Mouse (Mus musculus) right cerebral cortex, postnatal 14 days (tissue): ENCODE data around the gene Tnrc6a.

Source experiments
- DNase-seq: peaks from one replicate; pipeline ENCODE4 v3.0.0; 2022

Tnrc6a gene

DNA sequence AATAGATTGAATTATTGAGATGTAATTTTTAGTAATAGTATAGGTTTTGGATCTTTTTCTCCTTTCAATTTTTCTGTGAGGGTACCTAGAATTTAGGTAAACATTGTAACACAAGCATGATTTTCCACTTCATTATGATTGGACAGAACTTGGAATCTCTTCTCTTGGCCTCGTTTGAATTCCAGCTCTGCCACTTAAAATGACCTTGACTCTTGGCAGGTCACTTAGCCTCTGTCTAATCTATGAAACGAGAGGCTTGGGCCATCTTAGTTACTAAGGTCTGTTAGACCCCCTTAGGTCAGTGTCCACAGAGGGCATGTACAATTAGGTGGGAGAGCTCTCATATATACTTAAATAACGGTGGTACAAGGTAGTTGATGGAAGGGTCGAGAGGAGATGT lies 2.4 kb downstream of the Tnrc6a start:
- DNase-seq: no peak

GRCm38 (mm10) chr7:123127301-123127700 lies 3.6 kb downstream of the Tnrc6a start:
- DNase-seq: no peak

GRCm38 (mm10) chr7:123127981-123128380 lies 4.3 kb downstream of the Tnrc6a start:
- no peak for DNase-seq

DNA sequence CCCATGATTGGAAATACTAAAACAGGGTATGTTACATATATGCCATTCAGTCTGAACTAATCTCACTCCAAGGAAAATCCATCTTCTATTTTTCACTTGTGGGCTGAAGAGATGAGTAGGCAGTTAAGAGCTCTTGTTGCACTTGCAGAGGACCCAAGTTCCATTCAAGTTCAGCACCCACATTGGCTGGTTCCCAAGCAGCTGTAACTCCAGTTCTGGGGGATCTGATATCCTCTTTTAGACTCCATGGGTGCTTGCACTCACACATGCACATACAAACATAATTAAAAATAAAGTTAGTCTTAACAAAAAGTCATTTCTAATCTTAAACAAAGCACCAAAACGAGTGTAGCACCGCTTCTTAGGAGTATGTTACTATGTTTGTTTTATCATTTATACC lies 5.4 kb downstream of the Tnrc6a start:
- DNase-seq: no peak

- no peak for DNase-seq
Measured at GRCm38 (mm10) chr7:123130198-123130597, 6.5 kb downstream of the Tnrc6a start.

GRCm38 (mm10) chr7:123132401-123132800 lies 8.7 kb downstream of the Tnrc6a start:
- no peak for DNase-seq

- no peak for DNase-seq
Measured at GRCm38 (mm10) chr7:123134876-123135275, 11.2 kb downstream of the Tnrc6a start.

- DNase-seq: no peak
Measured at GRCm38 (mm10) chr7:123135655-123136054, 12.0 kb downstream of the Tnrc6a start.

- DNase-seq: no peak
Measured at GRCm38 (mm10) chr7:123138001-123138400, 14.3 kb downstream of the Tnrc6a start.

- no peak for DNase-seq
Measured at GRCm38 (mm10) chr7:123146141-123146846, 22.6 kb downstream of the Tnrc6a start.

DNA sequence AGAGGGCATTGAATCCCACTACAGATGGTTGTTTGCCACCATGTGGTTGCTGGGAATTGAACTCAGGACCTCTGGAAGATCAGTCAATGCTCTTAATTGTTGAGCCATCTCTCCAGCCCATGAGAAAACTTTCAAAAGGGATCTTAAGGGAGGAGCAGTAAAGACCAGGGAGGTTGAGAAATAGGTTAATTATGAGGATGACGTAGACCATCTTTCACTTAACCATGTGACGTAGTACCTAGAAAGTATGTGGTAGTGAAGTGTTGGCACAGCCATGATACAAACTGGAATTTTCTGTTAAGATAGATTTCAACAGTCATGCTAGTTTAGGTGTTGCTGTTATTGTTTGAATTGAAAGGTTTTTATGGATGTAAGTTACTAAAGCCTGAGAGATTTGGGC lies 24.1 kb downstream of the Tnrc6a start:
- no peak for DNase-seq

- DNase-seq: no peak
Measured at GRCm38 (mm10) chr7:123148935-123149334, 25.2 kb downstream of the Tnrc6a start.

DNA sequence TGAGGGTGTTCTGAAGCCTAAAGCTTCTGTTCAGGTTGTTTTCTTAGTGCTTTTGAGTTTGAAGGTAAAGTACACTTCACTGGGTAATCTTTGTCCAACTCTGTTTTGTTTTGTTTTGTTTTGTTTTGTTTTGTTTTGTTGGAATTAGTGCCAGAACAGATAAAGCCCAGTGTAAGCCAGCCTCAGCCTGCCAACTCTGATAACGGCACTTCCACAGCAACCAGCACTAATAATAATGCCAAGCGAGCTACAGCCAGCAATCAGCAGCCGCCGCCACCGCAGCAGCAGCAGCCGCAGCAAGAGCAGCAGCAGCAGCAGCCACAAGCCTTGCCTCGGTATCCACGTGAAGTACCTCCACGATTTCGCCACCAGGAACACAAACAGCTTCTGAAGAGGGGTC lies 38.7 kb downstream of the Tnrc6a start:
- DNase-seq: no peak

DNA sequence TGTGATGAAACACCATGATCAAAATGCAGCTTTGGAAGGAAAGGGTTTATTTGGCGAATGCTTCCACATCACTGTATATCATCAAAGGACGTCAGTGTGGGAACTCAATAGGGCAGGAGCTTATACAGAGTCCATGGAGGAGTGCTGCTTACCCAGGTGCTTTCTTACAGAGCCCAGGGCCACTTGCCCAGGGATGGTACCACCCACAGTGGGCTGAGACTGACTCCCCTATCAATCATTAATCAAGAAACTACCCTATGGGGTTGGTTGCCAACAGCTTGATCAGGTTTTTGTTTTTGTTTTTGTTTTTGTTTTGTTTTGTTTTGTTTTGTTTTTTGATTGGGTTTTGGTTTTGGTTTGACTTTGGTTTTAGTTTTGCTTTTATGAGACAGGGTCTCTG lies 43.8 kb downstream of the Tnrc6a start:
- no peak for DNase-seq

DNA sequence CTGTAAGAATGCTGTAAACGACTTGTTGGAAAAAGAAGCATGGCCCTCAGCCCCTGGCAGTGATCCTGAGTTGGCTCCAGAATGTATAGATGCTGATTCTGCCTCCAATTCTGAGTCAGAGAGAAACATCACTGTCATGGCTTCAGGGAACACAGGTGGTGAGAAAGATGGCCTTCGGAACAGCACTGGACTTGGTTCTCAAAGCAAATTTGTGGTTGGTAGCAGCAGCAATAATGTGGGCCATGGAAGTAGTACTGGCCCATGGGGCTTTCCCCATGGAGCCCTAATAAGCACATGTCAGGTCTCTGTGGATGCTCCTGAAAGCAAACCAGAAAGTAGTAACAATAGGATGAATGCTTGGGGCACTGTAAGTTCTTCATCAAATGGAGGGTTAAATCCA lies 45.9 kb downstream of the Tnrc6a start:
- DNase-seq: no peak

- DNase-seq: no peak
Measured at GRCm38 (mm10) chr7:123172101-123172500, 48.4 kb downstream of the Tnrc6a start.

DNA sequence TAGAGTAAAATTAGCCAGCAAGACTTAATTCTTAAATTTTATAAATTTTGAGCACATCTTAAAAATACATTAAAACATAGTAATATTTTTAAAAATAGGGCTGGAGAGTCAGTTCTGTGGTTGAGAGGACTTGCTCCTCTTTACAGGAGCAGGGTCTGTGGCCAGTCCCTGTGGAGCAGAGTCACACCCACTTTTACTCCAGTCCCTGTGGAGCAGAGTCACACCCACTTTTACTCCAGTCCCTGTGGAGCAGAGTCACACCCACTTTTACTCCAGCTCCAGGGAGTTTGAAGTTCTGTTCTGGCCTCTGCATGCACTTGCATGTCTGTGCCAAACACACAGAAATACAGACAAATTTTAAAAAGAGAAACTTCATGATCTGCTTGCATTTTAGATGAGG lies 53.5 kb downstream of the Tnrc6a start:
- no peak for DNase-seq

DNA sequence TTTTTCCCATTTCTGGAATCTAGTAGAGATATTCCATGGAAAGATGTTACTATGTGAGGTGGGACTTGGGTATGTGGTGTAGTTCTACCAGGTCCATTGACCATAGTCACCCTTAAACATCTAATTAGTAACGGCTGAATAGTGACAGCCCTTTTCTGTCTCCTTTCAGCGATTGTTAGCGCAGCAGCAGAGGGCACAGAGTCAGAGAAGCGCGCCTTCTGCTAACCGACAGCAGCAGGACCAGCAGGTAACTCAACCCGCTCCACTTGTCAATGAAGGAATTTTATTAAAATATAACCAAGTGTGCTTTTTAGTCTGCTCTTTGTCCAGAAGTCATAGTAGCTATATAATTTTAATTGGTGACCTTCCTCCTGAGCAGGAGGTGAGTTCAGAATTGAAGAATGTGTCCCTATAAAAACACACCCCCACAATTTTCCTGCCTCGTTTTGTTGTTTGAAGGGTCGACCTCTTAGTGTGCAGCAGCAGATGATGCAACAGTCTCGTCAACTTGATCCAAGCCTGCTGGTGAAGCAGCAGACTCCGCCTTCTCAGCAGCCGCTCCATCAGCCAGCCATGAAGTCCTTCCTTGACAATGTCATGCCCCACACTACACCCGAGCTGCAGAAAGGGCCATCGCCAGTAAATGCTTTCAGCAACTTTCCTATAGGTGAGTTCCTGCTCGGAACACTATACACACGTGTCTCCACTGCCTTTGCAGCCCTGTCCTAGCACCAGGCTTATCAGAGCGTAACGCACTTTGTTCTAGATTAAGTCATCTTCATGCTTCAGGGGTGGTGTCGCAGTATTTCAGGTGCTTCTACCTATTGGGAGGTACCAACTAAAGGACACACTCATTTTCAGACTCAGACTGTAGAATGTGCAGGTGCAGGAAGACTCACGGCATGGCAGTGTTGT lies 58.4 kb downstream of the Tnrc6a start:
- DNase-seq: no peak

- DNase-seq: no peak
Measured at GRCm38 (mm10) chr7:123184891-123185290, 61.2 kb downstream of the Tnrc6a start.

DNA sequence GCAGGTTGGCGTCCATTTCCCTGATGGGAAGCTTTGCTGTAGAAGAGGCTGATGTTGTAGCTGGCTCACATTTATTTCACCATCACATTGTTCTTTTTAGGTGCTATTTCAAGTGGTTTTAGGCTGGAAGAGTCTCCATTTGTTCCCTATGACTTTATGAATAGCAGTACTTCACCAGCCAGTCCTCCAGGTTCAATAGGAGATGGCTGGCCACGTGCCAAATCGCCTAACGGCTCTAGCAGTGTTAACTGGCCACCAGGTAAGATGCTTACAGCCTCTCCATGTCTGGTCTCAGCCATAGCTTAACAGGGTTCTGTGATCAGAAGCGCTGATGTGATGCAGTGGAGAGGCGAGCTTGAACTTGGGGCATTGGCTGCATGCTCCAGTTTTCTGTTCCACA lies 62.8 kb downstream of the Tnrc6a start:
- no peak for DNase-seq

GRCm38 (mm10) chr7:123187246-123187645 lies 63.6 kb downstream of the Tnrc6a start:
- DNase-seq: no peak

GRCm38 (mm10) chr7:123188462-123188861 lies 64.8 kb downstream of the Tnrc6a start:
- no peak for DNase-seq

DNA sequence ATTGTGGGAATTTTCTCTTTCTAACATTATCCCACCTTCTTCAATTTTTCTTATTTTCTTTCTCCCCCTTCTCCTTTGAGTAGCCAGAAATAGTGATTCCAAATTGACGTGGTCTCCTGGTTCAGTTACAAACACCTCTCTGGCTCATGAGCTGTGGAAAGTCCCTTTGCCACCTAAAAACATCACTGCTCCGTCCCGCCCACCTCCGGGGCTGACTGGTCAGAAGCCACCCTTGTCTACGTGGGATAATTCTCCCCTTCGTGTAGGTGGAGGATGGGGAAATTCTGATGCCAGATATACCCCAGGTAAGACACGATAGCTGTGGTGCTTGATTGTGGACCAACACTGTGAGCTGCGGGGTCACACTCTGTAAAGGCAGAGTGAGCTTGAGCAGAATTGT lies 66.1 kb downstream of the Tnrc6a start:
- DNase-seq: no peak

DNA sequence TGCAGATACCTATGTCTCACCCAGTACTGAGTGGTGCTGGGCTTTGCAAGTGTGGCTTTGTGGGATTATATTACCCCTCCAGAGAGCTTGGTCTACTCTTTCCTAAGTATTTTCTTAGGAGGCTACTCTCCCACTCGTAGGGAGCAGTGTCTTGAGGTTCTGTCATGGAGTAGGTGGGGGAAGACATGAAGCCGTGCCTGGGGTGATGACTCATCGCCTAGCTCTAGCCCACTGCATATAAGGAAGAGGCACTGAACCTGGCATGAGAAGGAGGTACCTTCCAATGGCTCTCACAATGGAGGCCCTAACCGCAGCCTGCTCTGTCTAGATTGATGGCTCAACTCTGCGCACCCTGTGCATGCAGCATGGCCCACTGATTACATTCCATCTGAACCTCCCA lies 68.0 kb downstream of the Tnrc6a start:
- DNase-seq: no peak
